Mouse (Mus musculus): Measurements from ENCODE around the gene Celf5.

The Celf5 gene

DNA sequence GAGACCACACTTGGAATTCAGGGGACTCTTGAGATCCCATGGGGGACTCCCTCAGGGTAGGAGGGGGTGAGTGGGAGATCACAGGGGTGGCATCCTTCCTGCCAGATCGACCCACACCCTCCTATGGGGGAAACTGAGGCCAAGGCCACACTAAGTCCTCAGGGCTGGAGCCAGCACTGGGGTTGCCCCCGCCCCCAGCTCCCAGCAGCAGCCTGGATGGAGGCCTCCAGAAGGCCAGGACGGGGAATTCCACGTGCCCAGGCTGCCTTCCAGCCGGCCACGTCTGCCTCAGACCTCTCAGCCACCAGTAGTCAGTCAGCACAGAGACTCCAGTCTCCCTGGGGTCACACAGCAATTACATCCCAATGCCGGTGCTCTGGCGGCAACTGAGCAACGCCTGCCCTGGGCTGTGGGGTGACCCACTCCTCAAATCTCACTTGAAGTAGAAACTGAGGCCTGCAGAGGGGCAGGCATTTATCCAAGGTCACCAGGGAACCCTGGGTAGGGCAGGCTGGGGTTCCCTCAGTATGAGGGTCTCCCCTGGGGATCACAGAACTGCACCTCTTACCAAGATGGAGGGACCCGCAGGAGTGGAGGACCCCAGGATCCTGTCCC is 57.2 kb downstream of the Celf5 start:
- peak; percentile 6 for DNase-seq

DNA sequence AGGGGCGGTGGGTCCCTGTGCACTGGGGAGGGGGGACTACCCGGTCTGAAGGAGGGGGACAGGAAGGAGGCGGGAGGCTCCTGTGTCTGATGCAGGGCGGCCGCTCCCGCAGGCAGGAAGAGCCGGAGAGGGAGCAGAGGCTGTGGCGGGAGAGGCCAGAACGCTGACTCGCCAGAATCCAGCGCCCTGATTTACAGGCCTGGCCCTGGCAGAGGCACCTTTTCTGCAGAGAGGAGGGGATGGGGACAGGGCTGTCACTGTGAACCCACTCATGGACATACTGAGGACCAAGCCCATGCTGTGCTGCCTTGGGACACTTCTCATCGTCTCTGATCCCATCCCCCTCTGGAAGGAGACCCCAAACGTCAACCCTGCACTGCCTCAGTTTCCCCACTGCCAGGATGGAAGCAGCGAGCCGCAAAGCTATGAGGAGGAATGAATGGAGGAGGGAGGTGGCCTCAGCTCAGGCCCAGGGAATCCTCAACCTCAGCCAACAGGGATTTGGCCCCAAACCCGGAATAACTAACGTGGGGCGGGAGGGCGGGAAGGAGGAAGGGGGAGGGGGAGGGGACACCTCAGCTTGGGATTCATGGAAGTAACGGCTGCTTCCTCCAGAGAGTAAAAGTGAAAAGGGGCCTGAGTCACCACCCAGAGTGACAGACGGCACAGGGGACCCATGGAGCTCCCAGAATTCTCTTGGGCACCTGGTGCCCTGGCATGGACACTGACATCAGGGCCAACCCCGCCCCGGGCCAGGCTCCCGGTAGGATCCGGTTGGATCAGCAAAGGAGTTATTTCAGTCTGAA is 58.1 kb downstream of the Celf5 start:
- DNase-seq = peak; percentile 23

DNA sequence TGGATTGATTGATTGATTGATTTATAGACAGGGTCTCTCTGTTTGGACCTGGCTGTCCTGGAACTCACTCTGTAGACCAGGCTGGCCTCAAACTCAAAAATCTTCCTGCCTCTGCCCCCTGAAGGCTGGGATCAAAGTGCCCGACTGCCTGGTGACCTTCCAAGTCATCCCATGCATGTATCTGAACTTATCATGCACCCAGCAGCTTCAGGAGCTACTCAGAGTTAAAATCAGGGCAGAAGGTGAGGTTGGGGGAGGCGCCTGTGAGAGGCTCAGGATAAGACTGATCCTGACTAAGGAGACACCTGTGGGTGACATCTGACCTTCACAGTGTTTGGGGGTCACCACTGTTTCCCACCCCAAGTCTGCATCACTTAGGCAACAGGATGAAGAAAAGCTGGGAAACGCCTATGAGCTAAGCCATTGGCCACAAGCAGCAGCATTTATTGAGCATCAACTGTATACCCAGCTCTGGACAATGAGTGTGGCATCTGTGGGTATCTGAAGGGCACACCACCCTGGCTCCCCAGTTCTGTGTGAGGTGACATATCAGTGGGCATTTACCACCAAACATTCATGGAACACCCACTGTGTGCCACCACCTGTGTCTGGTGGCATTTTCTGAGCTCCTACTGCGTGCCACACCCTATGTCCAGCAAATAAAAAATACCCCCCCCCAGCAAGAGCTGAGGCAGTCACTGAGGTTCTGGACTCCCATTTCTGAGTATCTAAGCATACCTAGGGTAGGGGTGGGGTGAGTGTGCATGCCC is 58.8 kb downstream of the Celf5 start:
- DNase-seq = no peak

DNA sequence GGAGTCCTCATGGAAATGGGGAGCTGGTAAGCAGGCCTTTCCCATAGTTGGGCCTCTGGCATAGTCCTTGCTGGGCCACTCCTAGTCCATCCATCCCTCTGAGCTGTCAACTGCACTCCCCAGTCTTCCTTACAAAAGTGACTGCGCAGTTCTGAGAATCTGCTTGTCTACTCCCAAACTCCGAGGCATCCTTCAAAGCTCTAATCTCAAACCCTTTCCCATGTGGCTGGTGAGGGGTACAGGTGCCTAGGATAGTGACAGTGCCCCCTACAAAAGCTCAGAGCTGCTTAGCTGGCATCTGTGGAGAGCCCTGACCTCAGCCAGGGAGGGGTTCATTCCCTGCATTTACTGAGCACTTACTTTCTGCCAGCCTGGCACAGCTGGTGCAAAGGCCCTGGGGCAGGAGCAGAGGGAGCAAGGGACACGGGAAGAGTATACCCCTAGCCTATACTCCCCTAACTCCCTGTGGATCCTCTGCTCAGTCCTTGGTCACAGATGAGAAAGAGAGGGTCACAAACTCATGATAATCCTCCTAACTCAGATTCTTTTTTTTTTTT is 59.8 kb downstream of the Celf5 start:
- no peak for DNase-seq

DNA sequence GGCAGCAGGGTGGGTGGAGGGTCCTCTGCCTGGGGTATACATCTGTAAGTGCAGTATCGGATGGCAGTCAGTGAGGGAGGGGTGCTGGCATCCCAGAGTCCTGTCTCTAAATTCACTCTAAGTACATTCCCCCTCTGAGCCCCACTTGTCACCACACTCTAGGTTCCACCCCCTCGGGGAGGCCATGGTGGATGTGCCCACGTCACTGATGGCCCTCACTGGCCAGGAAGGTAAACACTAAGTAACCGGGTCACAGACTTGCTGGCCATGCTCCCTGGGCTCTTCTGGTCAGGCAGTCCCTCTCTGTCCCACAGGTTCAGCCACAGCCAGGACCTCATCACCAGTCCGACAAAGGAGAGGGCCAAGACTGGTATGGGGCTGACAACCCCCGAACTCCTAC is 60.3 kb downstream of the Celf5 start:
- DNase-seq = peak; percentile 2

DNA sequence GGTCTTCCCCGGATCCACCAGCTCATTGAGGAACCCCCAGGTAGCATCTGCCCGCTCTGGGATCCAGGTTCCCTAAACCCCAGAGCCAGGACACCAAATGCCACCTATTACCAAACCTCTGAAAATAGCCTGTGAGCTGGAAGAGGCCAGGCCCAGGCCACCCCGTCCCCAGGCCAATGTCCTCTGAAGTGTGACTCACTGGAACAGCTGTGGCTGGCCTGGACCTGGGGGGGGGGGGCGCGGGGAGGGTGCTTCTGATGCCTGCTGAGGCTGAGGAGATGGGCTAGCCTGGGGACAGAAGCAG is 60.8 kb downstream of the Celf5 start:
- DNase-seq = no peak

DNA sequence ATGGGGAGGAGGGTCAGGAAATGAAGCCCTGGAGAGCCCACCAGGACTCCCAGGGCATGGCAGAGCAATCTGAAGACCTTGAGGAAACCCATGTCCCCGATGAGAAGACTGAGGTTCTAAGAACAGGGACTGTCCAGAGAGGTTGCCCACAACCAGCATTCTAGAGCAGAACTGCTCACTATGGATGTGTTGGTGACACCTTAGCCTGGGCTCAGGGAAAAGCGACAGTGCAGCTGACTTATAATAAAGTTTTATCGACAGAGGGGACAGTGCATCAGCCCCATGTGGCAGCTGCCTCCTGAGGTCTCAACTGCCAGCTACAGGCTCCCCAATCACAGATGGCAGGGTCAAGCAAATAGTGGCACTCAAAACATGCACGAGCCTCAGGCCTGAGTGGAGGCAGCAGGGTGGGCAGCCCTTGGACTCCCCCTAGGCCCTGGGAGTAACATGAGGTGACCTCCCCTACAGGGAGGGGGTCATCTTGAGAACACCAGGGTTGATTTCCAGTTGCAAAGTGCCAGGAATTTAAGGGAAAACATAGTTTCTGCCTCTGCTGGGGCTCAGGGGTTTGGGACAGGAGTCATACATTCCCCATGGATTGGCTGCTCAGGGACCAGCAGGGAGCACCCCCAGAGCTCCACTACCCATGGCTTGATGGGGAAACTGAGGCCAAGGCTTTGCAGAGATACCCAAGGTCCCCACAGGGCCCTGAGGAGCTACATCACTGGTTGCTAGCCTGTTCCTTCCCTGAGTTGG is 61.3 kb downstream of the Celf5 start:
- no peak for DNase-seq

DNA sequence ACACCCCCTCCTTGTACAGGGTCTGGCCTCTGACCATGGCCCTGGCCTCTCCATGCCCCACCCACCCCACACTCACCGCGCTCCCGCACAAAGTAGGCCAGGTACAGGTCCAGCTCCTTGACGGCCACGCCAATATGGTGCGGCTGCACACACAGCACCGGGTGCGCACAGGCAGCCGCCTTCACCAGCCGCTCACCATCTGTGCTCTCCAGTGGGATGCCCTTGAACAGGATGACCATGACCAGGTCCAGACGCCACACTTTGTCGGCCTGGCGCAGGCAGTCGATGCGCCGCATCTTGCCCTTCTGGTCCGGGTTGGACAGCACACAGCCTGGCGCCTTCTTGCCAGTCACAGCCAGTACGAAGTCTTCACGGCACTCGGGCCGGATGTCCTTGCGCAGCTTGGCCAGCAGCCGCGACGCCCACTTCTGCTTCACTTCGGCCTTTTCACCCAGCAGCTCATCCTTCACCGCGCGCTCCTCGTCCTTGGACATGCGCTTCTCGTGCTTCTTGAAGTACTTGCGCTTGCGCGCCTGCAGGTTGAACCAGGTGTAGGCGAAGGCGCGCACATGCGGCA is 62.2 kb downstream of the Celf5 start:
- no peak for DNase-seq

DNA sequence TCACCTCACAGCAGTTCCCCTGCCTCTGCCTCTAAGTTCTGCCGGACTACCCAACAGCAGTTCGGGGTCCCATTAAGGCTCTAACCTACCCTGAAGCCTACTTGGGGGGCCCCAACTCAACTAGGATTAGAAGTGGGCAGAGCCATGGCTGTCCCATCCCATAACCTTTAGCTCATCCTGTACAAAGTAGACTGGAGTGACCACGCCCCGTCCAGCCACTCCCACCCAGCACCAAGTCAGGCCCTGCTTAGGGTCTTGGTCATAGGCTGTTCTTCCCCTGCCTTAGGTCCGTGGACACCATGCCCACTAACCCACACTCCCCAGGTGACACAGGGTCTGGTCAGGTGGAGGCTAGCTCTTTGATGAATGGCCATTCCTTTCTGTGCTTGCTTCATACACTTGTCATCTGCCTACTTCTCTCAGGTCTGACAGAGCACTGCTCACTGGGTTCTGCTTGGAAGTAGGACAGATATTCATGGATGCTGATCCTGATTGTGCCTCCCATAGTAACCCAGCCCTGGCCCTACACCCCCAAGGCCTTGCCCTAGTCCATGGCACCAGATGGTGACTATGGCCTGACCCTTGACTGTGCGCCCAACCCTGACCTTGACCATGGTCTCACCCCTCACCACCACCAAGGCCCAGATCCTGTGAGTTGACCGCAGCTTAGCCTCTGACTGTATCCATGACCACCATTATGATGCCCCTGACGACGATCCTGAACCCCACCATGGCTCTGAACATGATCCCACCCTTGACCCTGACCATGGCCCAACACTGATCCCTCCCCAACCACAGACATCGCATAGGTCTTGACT is 63.2 kb downstream of the Celf5 start:
- no peak for DNase-seq

DNA sequence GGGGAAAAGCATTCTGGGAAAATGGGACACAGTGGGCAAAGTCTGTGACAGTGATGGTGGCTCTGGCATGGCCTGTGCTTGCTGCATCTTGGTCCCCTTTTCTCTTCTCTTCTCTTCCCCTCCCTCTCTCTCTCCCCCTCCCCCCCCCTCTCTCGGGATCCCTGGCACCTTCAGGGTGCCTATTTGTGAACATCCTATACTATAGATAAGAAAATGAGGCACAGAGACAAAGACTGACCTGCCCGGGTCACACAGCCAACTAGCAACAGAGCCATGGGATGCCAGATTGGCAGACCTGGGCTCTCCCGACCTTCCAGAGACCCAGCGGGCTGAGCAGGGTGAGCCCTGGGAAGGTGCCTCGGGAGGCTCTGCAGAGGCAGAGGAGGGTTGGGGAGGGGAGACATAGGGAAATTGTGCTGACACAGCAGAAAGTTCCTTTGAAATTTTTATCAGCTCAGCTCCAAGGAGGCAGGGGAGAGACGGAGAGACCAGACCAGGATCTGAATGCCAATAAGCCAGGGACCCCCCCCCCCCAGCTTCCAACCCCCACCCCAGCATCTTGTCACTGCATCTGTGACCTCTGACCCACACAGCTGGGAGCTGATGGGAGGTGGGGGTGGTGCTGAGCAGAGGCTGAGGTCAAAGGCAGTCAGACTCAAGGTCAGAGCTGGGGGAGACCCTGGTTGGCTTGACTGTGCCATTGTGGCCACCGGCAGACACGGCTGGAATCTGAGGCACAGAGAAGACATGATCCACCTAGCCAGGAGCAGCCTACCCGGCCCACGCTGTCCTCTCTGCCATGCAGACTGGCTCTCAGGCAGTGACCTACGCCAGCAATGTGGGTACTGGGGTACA is 64.1 kb downstream of the Celf5 start:
- no peak for DNase-seq

DNA sequence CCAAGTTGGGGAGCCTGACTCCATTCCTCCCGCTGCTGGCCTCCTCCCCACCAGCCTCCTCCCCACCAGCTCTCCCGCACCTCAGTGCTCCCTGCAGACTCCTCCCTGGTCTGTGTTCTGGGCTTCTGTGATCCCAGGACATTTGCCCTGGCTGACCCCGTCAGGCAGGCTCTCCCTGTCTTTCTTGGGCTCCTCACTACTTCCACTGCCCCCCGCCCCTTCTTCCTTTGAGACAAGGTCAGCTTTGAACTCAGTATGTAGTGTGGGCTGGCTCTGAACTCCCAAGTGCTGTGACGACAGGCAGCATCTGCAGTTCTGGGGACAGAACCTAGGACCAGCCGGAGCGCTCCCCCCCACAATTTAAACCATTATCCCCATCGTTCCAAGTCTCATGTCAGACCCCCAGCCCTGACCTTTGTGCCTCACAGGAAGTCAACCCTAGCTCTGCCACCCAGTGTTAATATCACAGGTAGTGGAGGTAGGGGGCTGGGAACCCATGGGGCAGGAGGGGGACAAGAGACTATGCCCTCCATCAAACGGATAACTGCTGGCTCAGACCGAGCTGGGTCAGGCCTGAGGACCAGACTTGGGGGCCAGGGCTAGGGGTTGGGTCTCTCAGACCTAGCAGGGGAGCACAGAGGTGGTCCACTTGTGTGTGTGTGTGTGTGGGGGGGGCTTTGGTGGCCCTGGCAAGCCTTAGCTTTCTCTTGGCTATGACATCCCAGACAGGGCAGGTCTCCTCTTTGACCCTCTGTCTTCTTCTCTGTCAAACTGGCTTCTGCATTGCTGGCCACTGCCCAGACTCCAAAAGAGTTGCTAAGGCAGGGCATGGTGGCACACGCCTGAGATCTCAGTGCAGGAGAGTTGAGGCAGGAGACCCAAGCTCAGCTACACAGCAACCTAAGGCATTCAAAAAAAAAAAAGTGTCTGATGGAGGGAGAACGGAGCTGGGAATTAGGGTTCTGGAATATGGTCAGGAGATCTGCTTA is 65.0 kb downstream of the Celf5 start:
- no peak for DNase-seq

DNA sequence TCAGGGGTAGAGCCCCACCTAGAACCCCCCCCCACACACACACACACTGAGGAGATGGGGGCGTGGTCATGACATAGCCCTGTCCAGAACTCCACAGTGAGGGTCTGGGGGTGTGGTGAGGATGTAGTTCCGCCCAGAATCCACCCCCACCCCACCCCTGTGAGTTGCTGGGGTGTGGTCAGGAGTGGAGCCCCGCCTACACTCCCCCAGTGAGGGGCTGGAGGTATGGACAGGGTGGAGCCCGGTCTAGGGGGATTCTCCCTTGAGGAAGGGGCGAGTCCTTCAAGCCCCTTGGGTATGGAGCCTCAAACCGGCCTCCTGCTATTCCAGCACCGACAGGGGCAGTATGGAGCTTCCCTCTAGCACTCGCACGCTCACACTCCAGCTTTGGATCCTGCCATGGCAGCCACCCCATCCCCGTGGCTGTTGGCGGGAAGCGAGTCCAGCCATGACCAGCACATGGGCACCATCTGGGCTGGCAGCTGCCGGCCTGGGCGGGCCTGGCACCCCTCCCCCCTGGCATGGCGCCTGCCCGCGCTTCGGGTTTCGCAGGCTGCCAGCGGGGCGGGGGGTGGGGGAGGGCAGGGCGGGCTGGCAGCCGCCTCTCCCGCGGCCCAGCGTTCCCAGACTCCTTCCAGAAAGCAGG is 65.8 kb downstream of the Celf5 start:
- DNase-seq = peak; percentile 42

DNA sequence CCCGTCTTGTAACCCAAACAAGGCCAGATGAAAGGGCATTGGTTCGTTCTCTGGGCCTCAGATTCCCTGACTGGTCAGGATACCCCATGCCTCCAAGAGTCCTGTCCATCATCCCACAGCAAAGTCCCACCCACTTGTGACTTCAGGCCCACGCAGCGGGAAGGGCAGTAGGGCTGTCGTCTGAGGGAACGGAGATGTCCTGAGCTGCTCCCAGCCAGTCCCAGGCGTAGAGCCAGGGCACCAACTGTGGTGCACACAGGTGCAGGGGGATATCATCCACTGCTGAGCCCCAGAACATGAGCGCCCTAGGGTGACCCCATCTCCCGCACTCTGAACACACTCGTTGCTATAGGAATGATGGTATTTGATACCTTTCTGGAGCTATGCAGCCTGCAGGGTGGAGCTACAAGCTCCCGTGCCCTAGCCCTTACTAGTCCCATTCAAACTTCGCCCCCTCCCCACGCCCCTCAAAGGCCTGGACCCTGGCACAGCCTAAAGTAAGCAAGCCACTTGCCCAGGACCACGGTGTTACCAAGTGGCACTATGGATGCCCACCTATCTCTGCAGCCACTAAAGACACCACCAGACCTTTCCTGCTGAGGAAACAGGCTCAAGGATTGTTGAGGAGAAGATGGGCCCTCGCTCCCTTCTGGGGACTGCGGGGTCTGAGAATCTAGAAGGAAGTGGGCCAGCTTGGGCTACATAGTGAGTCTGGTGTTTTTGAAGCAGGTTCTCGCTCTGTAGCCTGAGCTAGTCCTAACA is 66.8 kb downstream of the Celf5 start:
- no peak for DNase-seq

DNA sequence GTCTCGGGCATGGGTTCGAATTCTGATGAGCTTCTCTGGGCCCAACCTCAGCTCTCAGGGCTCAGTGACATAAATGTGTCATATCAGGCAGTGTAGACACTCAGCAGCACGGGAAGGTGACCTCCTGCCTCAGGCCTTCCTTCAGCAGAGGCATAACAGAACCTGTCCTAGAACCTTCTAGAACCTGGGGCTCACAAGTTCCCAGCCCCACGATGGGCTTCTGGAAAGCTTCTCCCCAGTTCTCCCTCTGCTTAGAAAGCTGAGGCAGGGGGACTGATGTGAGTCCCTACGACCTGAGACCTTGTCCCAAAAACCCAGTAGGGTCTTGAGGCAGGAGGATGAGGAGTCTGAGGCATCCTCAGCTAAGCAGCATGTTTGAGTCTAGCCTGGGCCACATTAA is 67.4 kb downstream of the Celf5 start:
- no peak for DNase-seq

DNA sequence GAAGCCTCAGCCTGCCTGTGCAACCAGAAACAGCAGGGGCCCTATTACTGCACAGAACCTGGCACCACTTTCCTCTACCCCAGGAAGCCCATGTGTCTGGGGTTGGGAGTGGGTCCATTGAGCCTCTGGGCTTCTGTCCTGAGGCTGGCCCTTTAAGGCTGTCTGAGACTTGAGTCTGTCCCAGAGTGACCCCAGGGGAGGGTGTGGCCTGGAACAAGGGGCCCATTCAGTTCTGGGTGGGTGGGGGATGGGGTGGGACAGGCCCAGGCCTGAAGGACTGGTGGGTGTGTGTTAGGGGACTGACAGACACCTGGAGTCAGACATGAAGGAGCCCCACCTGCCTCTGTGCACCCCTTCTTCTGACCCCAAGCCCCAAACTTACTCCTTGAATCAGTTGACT is 67.8 kb downstream of the Celf5 start:
- no peak for DNase-seq

DNA sequence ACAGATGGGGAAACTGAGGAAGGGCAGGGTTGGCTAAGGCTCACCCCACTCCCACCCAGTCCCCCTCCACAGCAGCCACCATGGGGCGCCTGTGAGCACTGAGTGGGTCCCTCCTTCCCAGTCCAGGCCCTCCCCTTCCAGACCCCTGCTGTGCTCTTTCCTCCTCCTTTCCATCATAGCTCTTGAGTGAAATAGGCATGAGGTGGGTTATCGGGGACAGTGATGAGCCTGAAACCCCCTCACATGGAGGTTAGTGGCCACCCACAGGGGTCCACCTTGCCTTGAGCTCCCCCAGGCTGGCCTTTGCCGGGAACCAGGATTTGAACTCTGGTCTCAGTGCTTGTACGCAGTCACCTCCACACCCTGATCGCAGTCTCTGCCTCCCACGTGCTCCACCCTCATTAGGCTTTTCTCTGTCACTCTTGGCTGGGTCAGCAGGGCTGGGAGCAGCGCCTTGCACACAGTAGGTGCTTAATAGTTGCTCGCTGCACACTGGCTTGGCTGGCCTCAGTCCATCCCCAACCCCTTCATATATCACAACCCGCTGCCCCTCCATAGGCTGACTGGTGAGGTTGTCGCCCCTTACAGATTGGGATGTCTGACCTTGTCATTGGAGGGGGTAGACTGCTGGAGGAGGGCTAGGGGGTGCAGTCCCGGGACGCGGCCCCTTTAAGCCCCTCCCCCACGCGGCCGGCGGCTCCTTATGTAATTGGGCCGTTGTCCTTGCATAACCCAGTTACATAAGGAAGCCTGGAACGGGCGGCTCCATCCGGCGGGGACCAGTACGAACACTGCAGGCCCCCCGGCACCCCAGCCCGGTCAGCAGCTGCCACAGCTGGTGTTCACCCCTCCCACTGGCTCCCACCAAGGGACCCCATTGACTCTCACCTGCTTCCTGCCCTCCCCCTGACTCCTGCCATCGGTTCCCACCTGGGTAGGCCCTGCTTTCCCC is 68.9 kb downstream of the Celf5 start:
- DNase-seq = no peak
